Mouse (Mus musculus): ENCODE results near the gene Tmprss11b.
"Not testable (repeated sequence)": the region's sequence is repeated elsewhere in the genome, so short reads cannot be mapped to it uniquely, and the experiment has no call there.

Tmprss11b gene

GRCm38 (mm10) chr5:86676262-86676661, at the start of gene Tmprss11b:
TSS of gene Tmprss11b (minus strand) at chr5:86676362.
- DNase-seq, result no peak

DNA sequence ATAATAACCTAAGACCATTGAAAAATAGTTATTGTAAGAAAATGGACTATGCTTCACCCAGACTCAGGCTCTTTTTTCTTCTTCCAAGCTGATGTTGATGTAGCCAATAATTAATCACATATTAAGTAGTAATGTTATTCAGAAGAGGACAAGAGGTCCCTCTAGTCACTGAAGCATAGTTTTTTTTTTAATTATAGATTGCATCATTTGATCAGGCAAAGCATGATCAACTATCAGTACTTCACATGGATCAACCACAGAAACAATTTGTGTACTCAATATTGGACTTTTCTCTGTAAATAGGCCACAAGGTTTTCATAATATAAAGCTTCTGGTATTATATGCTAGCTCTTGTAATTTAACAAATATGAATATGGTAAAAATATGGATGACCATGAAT, 48.9 kb upstream of the Tmprss11b start:
- DNase-seq, result no peak

GRCm38 (mm10) chr5:86722820-86723460, 46.8 kb upstream of the Tmprss11b start:
- no peak for DNase-seq

DNA sequence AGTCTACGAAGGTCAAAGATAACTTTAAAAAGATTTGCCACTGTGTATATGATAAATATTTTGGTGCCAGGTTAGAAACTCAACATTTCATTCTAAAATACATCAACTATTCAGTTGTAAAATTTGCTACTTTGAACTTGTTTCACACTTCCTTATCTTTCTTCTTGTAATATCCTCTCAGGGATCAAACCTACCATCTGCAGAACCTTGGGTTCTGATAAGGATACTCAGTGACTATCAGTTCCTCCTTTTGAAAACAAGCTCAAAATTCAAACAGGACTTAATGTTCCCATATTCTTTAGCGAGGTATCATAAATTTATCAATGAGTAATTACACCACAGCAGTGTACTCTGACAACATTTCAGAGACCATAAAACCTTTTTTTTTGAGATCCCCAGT, 38.8 kb upstream of the Tmprss11b start:
- DNase-seq, result no peak

GRCm38 (mm10) chr5:86704923-86705322, 28.8 kb upstream of the Tmprss11b start:
- no peak for DNase-seq

GRCm38 (mm10) chr5:86684667-86685066, 8.5 kb upstream of the Tmprss11b start:
- DNase-seq, result peak; percentile 23 to 34

DNA sequence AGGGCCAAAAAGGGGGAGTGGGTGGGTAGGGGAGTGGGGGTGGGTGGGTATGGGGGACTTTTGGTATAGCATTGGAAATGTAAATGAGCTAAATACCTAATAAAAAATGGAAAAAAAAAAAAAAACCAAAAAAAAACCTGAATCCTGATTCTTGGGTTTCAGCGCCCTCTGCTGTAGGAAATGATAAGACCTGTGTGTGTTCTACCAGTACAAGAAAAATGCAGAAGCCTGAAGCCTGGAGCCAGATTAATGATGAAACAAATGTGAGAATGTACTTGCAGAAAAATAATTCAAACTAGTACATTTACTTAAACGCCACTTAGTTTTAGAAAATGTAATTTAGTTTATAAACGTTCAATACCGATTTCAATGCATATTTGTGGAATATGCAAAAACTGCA, 27.0 kb downstream of the Tmprss11b start:
- not testable (repeated sequence) for DNase-seq

DNA sequence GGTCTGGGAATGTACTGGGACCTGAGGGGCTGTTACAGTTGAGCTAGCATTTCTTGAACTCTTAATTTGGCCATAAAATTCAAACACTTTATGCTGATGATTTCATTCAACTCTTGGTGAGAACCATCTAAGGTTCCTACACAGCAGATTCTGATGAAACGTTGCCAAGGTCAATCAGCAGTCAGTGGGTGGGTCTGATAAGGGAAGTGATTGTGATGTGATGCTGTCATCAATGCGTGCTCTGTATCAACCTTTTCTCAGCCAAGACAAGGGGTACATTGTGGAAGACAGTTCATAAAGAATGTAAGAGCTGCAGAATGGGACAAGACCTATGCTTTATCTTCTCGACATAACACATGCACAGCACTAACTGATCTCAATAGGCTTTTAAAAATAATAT, 35.4 kb downstream of the Tmprss11b start:
- DNase-seq, result no peak

GRCm38 (mm10) chr5:86632324-86632723, 43.8 kb downstream of the Tmprss11b start, which contains the start of gene Tmprss11f:
TSS of gene Tmprss11f (minus strand) at chr5:86632424.
- no peak for DNase-seq

GRCm38 (mm10) chr5:86630700-86631099, 45.5 kb downstream of the Tmprss11b start:
- DNase-seq, result no peak

DNA sequence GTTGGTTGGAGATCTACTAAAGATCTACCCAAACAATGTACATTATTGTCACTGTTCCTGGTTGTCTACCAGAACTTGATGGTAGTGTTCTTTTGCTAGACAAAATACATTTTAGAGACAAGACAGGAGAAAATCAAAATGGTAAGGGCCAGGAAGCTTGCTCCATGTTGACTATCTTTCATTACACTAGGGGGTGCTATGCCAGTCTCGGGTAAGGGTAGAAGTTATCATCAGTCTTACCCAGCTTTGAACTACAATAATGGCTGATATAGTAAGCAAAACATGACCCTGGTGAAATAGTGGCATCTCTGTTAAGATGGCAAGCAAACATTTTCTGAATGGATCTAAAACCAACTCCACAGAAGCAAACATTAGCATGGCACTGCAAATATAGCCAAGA, 54.4 kb downstream of the Tmprss11b start:
- DNase-seq, result no peak
